Mouse (Mus musculus) gastrocnemius, adult 18-20 months (tissue): ENCODE measurements around the gene Ccdc155. TPM values are rescaled to one million over a fixed set of nuclear protein-coding genes. Genes with fewer than 3 reads are reported as not detected.
"Not testable (repeated sequence)": the region's sequence is repeated elsewhere in the genome, so short reads cannot be mapped to it uniquely, and the experiment has no call there.

Experiments used
- DNase-seq: peaks from one replicate; pipeline ENCODE4 v3.0.0; 2021; ENCODE audit warnings: low spot score
- total RNA-seq, 2 experiments: library from RNA; stranded (reverse); gene quantifications; 2 replicates each; pipeline ENCODE4 v1.2.3; 2021

Gene Ccdc155
- total RNA-seq, 2 experiments from 2014 or later: not detected

DNA sequence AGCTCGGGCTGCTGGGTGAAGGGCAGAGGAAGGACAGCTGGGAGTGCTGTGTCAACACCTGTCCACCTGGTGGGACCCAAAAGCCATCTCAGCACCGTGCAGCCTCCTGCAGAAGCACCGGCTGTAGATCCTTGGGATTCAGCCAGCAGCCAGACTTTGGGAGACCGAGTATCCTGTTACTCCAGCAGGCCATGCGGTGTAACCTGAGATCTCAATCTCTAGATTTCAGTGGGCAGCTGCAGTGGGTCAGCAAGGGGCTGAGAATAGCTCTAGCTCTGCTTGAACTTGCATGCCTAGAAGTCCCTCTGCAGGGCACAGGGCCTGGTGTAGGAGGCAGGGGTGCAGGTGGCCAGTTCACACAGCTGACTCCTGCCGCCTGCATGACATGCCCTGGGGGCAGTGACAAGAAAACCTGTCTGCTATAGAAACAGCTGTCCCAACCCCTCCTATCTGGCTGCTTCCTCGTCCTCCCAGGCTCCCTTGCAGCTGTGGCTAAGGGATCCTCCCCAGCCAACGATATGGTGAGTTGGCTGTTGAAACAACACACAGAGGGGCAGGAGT is 12.8 kb downstream of the Ccdc155 start:
- DNase-seq: peak; percentile 81

DNA sequence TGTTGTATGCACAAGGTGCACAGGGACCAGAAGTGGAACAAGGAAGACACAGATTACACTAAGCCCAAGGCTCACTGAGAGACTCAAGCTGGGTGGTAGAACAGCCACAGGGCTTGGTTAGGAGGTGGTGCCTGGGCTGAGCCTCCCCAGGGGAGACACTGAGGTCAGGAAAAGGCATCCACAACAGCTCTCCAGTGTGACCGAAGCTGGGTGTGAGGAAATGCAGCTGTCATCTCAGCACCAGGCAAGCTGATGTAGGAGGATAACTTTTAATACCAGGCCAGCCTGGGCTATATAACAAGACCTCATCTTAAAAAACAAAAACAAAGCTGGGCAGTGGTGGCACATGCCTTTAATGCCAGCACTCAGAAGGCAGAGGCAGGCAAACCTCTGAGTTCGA is 13.5 kb downstream of the Ccdc155 start:
- no peak for DNase-seq

DNA sequence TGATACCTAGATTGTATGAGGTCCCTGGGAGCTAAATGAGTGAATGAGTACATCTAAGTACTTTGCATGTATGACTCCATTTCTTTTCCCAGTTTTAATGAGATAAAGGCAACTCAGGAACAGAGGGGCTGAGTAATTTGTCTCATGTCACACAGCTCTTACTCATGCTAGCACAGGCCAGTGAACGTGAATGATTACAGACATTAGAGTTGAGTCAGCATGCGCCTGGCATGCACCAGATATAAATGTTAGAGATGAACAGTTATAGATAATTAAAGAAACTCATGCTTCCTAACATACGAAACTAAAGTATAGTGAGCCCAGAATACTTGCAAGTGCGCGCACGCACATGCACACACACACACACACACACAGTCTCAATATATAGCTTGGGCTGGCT is 14.5 kb downstream of the Ccdc155 start:
- DNase-seq: no peak

DNA sequence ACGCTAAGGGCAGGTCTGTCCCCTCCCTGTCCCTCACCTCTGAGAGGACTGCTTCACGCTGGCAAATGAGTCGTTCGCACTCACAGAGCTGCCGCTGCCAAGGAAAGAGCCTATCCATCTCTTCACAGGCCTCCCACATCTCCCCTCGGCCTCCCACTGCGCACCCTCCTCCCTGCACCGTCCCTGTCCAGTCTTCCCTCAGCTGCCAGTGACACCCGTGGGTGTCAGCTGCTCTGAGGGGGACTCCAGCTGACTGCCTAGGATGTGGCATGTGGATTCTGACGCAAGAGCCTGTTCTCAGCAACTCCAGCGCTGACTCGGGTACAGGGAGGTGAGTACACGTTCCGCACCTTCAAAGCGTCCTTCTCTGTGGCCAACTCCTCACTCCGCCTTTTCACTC is 15.1 kb downstream of the Ccdc155 start:
- no peak for DNase-seq

DNA sequence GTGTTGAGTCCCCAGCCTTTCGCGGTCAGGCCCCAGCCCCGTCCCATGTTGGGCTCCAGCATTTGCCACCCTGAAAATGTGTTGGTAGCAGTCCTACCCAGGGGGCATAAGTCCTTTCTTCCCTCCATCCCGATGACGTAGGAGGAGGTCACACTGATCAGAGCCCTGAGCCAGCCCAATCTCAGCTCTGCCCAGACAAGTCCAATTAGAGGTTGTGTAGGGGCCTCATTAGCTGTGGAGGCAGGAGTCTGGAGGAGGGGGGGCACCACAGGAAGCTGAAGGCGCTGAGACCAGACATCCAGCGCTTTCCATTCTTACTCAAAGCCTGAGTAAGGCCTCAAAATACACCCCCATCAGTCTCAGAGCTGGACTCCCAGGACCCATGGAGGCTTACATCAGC is 18.8 kb downstream of the Ccdc155 start:
- no peak for DNase-seq

DNA sequence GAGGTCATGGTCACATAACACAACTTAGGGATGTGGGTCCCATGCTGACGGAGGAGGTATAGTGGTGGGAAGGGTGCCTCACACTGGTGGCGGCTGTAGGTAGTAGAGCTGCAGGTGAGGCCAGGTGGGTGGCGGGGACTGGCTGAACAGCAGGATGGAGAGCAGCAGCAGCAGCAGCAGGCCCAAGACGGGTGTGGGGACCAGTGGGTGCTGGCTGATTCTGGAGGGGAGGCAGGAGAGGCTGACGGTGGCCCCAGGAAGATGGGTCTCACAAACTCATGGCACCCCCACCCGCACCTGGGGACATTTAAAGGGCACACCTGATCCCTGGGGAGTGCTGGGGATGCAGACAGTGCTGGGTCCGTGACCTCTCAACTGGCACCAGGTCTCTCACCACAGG is 21.0 kb downstream of the Ccdc155 start:
- DNase-seq: no peak

DNA sequence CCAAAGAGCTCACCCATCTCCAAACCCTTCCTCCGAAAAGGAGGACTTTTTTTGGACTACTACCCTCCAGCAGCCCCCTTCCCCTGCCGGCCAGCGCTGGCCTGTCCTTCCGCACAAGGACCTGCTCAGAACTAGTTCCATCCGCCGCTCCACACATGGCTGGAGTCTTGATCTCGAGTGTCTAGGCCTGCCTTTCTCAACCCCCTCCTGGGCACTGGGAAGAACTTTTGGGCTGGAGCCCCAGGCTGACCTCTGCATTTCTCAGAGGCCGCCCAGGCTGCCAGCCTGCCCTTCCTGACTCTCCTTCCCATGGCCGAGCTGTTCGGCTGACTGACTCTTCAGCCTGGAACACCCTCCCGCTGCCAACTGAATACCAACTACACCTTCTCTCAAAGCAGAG is 22.1 kb downstream of the Ccdc155 start:
- no peak for DNase-seq

DNA sequence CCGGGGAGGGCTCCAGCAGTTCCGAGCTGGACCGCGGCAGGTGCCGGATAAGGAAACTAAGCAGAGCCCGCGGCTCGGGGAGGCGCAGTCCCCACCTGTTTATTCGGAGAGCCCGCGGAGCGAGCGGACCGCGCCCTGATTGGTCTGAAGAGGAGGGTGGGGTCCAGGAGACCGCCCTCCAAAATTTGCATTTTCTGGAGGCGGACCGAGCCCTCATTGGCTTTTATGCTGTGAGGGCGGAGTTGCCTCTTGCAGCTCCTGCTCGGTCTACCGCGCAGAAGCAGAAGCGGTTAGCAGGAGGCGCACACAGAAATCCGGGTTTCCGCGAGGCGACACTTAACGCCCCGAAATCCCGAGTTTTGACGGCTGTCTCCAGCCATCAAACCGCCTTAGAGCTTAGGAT is 22.5 kb downstream of the Ccdc155 start:
- peak; percentile 91 for DNase-seq

DNA sequence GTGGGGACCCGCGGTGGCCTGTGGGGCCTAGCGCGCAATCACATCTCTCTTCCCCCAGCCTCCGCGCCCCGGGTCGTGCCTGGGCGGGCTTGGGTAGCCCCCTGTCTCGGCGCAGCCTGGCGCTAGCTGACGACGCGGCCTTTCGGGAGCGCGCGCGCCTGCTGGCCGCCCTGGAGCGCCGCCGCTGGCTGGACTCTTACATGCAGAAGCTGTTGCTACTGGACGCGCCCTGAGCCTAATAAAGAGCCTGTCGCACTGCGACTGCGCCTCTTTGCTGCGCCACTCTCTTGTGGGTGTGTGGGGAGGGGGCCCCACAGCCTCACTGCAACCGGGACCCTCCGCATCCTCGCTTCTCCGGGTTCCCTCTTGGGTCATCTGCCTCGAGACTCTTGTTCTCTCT is 23.2 kb downstream of the Ccdc155 start:
- DNase-seq: no peak

DNA sequence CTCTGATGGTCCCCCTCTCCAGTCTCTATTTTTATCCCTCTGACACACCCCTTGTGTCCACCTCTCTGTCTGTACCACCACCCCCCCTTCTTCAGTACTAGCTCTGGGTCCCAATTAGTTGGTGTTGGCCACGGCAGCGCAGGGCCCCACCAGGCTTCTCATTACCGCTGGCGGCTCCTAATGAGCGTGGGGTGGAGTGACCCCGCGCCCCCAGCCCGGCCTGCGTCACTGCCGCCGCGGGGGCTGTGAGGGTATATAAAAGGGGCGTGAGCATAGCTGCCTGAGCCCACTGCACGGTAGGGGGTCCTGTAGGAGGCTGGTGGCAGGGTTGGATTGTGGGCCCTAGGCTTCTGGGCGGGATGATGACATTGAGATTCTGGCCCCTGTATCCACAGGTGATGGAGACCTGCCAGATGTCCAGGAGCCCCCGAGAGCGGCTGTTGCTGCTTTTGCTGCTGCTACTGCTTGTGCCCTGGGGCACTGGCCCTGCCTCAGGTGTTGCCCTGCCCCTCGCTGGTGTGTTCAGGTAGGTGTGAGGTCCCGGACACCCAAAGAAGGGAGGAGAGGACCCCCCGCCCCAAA is 23.7 kb downstream of the Ccdc155 start, which contains the start of gene Pth2:
Gene Pth2, plus strand, starts transcription at position 100 of the 582 bp plus-strand sequence.
- DNase-seq: no peak

DNA sequence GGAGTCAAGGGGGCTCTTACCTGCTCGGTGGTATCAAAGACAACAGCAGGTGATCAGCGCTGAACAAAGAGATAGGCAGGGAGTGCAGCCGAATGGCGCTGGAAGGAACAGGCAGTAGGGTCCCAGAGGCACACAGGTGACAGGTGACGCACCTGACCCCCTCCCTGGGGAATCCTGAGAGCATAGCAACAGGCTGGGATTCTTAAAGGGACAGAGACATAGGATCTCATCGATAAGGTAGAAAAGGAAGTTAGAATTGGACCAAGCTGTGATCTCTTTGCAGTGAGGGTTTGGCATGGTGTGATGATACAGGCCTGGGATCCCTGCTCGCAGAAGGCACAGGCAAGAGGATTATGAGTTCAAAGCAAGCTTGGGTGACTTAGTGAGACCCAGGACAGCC is 25.2 kb downstream of the Ccdc155 start, which contains the start of gene Gfy:
Gene Gfy, minus strand, starts transcription at position 101 of the 400 bp plus-strand sequence.
- DNase-seq: no peak

DNA sequence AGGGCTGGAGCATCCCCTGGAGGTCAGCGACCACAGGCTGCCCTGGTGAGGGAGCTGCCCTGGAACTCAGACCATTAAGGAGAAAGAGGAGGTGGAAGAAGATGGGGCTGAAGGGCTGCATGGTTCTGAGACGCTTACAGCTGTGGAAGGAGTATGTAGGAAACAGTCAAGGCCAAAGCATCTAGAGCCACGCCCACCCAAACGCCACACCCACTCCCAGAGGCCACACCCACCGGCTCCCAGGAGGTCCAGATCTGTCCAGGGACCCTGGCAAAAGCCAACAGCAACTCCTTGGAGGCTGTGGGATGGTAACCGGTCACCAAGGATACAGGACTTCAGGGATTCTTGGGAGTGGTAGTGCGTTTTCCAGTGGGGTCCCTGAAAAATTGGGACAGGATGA is 26.1 kb downstream of the Ccdc155 start:
- DNase-seq: no peak

DNA sequence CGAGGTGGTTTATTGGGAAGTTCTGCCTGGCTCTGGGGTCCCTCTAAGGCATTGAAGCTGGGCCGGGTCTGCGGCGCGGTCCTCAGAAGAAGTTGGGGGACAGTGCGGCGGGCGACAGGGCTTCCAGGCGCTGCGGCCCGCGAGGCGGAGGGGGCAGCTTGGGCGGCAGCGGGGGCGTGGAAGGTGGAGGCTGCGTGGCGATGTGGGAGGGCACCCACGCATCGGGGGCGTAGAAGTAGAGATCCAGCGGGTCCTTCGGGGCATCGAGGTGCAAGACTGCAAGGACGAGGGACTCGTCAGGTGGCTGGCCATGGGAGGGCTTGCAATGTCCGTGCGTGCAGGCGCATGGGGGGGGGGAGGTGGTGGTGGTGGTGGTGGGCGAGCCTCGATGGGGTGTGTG is 28.3 kb downstream of the Ccdc155 start:
- no peak for DNase-seq

DNA sequence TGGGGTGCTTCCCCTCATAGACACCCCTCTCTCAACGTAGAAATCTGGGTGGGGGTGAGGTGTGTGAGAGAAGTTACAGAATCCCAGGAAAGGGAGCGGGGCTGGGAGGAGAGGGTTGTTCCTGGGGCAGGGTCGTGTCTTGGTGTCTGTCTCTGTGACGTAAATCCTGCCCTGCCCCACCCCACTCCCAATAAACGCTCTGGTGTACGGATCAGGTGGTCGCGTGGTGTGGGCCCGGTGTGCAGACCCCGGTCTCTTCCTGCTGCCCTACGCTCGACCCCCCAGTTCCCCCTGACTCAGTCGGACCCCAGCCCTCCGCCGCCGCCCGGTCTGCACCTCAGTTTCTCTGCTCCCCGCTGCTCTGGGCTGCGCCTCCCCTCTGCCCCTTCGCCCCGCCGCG is 28.8 kb downstream of the Ccdc155 start:
- no peak for DNase-seq

DNA sequence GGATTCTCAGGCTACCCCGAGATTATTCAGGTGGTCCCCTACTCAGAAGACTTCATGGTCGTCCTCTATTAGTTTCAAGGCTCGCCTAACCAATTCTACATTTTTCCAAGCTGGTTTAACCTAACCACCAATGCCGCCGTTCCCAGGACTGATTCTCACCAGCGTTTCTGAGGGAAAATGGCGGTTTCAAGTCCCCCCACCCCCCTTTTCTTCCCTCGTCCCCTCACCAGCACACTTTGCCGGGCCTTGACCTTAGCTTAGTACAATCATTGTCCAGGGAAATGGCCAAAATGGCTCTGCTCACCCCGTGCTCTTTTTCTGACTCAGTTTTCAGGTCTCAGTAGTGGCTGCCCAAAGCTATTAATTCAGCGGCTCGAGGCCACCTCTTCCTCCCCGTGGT is 29.3 kb downstream of the Ccdc155 start:
- no peak for DNase-seq

DNA sequence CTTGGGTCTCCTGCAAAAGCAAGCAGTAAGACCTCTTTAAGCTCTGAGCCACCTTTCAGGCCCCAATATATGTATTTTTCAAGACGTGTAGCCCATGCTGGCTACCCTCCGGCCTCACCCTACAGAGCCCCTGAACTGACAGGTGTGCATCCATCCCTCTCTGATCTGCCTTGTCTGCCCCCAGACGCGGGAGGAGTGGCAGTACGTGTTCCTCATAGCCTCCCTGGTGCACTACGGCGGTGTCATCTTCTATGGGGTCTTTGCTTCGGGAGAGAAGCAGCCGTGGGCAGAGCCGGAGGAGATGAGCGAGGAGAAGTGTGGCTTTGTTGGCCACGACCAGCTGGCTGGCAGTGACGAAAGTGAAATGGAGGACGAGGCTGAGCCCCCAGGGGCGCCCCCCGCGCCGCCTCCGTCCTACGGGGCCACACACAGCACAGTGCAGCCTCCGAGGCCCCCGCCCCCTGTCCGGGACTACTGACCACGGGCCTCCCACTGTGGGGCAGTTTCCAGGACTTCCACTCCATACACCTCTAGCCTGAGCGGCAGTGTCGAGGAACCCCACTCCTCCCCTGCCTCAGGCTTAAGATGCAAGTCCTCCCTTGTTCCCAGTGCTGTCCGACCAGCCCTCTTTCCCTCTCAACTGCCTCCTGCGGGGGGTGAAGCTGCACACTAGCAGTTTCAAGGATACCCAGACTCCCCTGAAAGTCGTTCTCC is 30.0 kb downstream of the Ccdc155 start:
- DNase-seq: no peak

DNA sequence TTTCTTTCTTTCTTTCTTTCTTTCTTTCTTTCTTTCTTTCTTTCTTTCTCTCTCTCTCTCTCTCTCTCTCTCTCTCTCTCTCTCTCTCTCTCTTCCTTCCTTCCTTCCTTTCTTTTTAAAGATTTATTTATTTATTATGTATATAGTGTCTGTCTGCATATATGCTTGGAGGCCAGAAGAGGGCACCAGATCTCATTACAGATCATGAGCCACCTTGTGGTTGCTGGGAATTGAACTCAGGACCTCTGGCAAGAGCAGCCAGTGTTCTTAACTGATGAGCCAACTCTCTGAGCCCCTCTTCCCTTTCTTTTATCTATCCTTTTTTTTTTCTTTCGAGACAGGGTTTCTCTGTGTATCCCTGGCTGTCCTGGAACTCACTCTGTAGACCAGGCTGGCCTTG is 30.9 kb downstream of the Ccdc155 start:
- DNase-seq: not testable (repeated sequence)

DNA sequence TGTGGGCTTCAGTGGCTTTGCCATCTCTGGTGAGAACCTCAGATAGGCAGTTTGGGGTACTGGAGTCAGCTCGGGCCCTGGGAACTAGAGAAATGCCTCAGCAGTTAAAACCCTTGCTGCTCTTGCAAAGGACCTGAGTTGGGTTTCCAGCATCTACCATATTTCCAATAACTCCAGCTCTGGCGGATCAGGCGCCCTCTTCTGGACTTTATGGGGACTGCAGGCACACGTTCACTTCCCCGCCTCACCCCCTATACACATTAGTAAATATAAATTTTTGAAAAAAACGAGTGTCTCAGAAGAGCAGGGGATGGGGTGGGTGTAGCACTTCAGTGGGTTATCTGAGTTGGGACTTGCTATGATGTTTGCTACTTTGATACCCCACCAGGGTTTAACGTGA is 31.7 kb downstream of the Ccdc155 start:
- no peak for DNase-seq

DNA sequence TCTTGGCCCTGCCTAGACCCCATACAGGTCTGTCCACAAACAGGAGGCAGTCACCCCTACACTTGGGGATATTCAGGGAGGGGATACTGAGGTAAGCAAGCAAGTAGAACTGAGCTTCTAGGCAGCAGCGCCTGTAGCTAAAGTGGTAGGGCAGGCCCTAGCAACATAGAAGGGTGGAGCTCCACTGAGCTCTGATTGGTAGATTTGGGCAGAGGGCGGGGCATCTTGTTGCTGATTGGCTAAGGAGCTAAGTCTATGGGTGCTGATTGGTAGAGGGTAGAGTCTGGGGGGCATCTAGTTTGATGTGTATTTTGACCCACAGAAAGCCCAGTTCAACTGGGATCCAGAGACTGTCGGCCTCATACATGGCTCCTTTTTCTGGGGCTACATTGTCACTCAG is 35.2 kb downstream of the Ccdc155 start:
- DNase-seq: no peak

DNA sequence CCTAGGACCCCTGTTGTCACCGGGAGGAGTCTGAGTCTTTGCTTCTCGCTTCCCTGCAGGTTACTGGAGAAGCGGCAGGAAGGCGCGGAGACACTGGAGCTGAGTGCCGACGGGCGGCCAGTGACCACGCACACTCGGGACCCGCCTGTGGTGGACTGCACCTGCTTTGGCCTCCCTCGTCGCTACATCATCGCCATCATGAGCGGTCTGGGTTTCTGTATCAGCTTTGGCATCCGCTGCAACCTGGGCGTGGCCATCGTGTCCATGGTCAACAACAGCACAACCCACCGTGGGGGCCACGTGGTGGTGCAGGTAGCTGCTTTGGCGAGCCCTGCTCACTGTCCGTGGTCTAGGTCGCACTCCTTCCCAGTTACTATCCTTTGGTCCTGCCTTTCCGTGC is 36.0 kb downstream of the Ccdc155 start:
- no peak for DNase-seq

DNA sequence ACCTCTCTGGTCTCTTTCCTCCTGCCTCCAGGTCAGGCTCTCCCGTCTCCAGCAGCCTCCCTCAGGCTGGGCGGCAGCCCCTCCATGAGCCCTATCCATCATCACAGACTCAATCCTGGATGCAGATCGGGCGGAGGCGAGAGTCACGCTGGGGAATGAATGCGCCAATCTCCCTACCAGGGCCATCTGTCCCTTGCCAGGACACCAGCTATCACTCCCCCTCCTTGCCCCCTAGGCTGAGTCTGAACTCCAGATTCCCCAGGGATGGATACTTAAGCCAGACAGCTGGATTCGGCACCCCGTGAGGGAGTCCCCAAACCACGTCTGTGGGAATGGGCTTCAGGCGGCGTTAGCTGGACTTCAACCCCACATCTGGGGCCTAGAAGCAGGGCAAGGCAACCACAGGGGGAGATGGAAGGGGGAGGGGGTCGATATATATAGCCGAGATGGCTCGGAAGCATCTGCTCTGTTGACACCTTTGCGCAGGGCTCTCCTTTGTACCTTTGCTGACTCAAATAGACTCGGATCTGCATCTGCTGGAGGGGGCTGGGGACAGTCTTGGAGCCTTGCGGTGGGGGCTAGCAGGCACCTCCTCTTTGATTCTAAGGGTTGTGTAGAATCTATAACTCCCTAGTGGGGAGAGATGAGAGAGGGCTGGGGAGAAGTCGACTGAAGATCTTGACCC is 36.8 kb downstream of the Ccdc155 start:
- no peak for DNase-seq

DNA sequence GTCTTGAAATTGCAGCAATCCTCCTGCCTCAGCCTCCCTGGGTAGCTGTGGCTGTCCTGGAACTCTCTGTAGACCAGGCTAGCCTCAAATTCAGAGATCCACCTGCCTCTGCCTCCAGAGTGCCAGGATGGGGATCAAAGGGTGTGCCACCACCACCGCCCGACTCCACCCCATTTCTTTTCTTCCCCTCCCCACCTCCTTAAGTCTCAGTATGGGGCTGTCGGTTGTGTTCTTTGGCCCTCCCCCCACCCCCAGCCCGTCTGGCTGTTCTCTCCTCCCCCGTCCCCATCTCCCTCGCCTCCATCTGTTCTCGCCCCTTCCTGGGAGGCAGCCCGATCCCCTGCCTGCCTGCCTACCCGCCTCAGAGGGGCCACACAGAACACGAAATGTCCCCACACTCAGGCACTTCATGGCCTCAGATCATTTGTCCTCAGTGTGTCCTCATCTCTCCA is 37.7 kb downstream of the Ccdc155 start:
- DNase-seq: no peak
